Mouse (Mus musculus): ENCODE measurements around the gene Ryr1.

GRCm38 (mm10) chr7:28990766-28991273 lies 134.2 kb downstream of the Ryr1 start:
- TF ChIP-seq CTCF (IDR thresholded peaks at IDR 0.05; ENCODE audit: low read depth, low read length) = no peak
- TF ChIP-seq POLR2A (IDR thresholded peaks at IDR 0.05; ENCODE audit: borderline replicate concordance, low read depth, low read length) = no peak

Measured in bone marrow macrophage, adult 2 months (primary cell).